Mouse (Mus musculus): ENCODE results near the gene U2af1l4.

Gene U2af1l4

GRCm38 (mm10) chr7:30552102-30553020 lies 10.7 kb upstream of the U2af1l4 start, which contains the start of the genes Hspb6 and Proser3:
Gene Hspb6, plus strand, starts transcription at chr7:30552178.
Gene Proser3, minus strand, starts transcription at chr7:30552299.
- peak; percentile 99 for DNase-seq (ENCODE audit: low read depth, low spot score)

GRCm38 (mm10) chr7:30553021-30553589 lies 10.0 kb upstream of the U2af1l4 start:
- DNase-seq (ENCODE audit: low read depth, low spot score) = no peak

- no peak for DNase-seq (ENCODE audit: low read depth, low spot score)
Measured at GRCm38 (mm10) chr7:30553810-30554584, 9.1 kb upstream of the U2af1l4 start.

GRCm38 (mm10) chr7:30556894-30557536 lies 6.1 kb upstream of the U2af1l4 start:
- peak; percentile 55 for DNase-seq (ENCODE audit: low read depth, low spot score)

GRCm38 (mm10) chr7:30557901-30558514 lies 5.1 kb upstream of the U2af1l4 start:
- peak; percentile 32 for DNase-seq (ENCODE audit: low read depth, low spot score)

- DNase-seq (ENCODE audit: low read depth, low spot score) = peak; percentile 33
Measured at GRCm38 (mm10) chr7:30558656-30559442, 4.3 kb upstream of the U2af1l4 start.

GRCm38 (mm10) chr7:30559443-30559954 lies 3.6 kb upstream of the U2af1l4 start, which contains the start of gene Lin37:
Gene Lin37, minus strand, starts transcription at chr7:30559838.
- DNase-seq (ENCODE audit: low read depth, low spot score) = peak; percentile 98

GRCm38 (mm10) chr7:30560296-30560695 lies 2.8 kb upstream of the U2af1l4 start:
- no peak for DNase-seq (ENCODE audit: low read depth, low spot score)

GRCm38 (mm10) chr7:30562526-30563116 lies 480 bp upstream of the U2af1l4 start:
- DNase-seq (ENCODE audit: low read depth, low spot score) = peak; percentile 34

GRCm38 (mm10) chr7:30563906-30564280 lies 792 bp downstream of the U2af1l4 start:
- DNase-seq (ENCODE audit: low read depth, low spot score) = no peak

- no peak for DNase-seq (ENCODE audit: low read depth, low spot score)
Measured at GRCm38 (mm10) chr7:30564970-30565571, 2.0 kb downstream of the U2af1l4 start, which contains the start of gene Igflr1. Gene Igflr1, plus strand, starts transcription at chr7:30565427.

GRCm38 (mm10) chr7:30566033-30566432 lies 2.9 kb downstream of the U2af1l4 start:
- no peak for DNase-seq (ENCODE audit: low read depth, low spot score)

GRCm38 (mm10) chr7:30567555-30567954 lies 4.5 kb downstream of the U2af1l4 start:
- DNase-seq (ENCODE audit: low read depth, low spot score) = no peak

- DNase-seq (ENCODE audit: low read depth, low spot score) = no peak
Measured at GRCm38 (mm10) chr7:30572389-30572788, 9.3 kb downstream of the U2af1l4 start.

GRCm38 (mm10) chr7:30572969-30573368 lies 9.9 kb downstream of the U2af1l4 start:
- DNase-seq (ENCODE audit: low read depth, low spot score) = no peak

GRCm38 (mm10) chr7:30579950-30580349 lies 16.8 kb downstream of the U2af1l4 start:
- DNase-seq (ENCODE audit: low read depth, low spot score) = no peak

GRCm38 (mm10) chr7:30581547-30581946 lies 18.4 kb downstream of the U2af1l4 start:
- DNase-seq (ENCODE audit: low read depth, low spot score) = no peak

GRCm38 (mm10) chr7:30584339-30584738 lies 21.2 kb downstream of the U2af1l4 start:
- no peak for DNase-seq (ENCODE audit: low read depth, low spot score)

- no peak for DNase-seq (ENCODE audit: low read depth, low spot score)
Measured at GRCm38 (mm10) chr7:30585170-30585569, 22.1 kb downstream of the U2af1l4 start.

Measured in 3T3-L1 (cell line).